Mouse (Mus musculus) ovary, postnatal 36 days (tissue): ENCODE results near the gene Lhfpl2.

ENCODE experiments used
- DNase-seq: peaks from one replicate; pipeline ENCODE4 v3.0.0; 2022; ENCODE audit warnings: low spot score, mixed read lengths

Gene Lhfpl2

GRCm38 (mm10) chr13:94066626-94067275, 9.2 kb downstream of the Lhfpl2 start:
- no peak for DNase-seq

DNA sequence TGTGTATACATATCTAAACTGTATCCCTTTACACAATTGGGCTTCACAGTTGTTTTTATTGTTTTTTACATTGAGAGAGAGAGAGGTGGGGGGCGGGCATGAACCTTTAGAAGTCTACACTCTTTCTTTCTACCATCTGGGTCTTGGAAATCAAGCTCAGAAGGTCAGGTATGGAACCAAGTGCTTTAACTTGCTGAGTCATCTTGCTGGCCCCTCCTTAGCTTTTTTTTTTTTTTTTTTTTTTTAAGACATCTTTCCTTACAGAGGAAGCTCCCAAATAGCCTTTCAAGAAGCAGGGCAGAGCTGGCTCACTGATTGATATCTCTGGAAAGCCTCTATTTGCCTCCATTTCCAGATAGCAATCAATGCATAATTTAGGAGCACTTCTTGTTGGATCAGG, 10.7 kb downstream of the Lhfpl2 start:
- no peak for DNase-seq

- DNase-seq = no peak
These were observed 12.1 kb downstream of the Lhfpl2 start for GRCm38 (mm10) chr13:94069421-94070307.

- DNase-seq = no peak
These were observed 12.7 kb downstream of the Lhfpl2 start for GRCm38 (mm10) chr13:94070308-94070619.

DNA sequence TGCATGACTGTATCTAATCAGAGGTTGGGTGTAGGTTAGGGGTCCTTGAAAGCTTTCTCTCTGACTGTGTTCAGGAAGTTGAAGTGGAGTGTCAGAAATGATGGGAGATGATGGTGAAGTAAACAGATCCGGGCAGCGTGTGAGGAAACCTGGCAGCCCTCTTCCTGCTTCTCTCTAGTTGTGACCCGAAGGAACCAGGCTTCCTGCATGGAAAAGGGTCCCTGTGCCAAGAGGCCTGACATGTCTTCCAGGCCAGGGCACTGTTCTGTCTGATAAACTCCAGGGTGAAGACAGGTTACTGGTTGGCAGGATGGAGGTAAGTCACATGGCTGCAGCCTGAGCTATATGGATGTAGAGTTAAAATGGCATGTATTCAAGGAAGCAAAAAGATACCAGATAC, 13.3 kb downstream of the Lhfpl2 start:
- no peak for DNase-seq

GRCm38 (mm10) chr13:94073046-94073715, 15.6 kb downstream of the Lhfpl2 start:
- no peak for DNase-seq

- no peak for DNase-seq
These were observed 16.1 kb downstream of the Lhfpl2 start for GRCm38 (mm10) chr13:94073716-94074115.

GRCm38 (mm10) chr13:94075181-94075580, 17.6 kb downstream of the Lhfpl2 start:
- no peak for DNase-seq

- no peak for DNase-seq
These were observed 19.8 kb downstream of the Lhfpl2 start for GRCm38 (mm10) chr13:94077136-94078018.

- no peak for DNase-seq
These were observed 25.6 kb downstream of the Lhfpl2 start for GRCm38 (mm10) chr13:94083196-94083595.

- no peak for DNase-seq
These were observed 26.9 kb downstream of the Lhfpl2 start for GRCm38 (mm10) chr13:94084220-94085126.

GRCm38 (mm10) chr13:94086090-94086808, 28.7 kb downstream of the Lhfpl2 start:
- DNase-seq = no peak

DNA sequence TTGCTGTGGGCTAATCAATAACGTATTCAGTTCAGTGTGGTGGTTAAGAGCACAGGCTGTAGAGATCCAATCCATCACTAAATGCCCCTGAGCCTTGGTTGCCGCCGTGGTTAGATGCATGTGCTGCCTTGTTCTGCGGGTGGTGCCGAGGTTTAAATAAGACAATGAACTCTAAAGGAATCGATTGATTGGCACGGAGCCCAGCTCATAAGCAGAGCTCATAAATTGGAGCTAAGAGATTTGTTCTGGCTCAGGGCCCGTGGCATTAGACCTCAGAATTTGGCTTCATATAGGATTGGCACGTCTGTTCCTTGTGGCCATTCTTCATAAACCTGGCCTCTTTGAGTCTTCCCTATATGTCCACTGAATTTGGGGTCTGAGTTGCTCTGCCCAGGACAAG, 29.5 kb downstream of the Lhfpl2 start:
- no peak for DNase-seq

DNA sequence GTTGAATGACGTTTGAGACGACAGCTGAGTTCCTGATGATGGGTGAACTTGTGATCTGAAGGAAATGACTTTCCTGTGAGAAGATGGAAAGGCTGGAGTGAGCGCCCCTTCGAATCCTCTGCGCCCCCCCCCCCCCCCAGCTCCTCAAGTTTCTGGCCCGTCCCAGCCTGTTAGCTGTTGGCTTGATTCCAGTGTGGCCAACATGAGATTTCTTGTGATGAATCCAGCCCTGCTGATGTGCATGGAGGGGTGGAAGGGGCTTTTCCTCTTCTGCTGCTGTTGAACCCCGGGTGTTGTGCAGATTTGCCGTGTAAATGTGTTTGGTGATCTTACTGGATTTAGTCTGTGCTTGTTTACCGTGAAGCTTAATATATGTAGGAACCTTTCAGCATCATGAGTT, 31.2 kb downstream of the Lhfpl2 start:
- DNase-seq = no peak

- no peak for DNase-seq
These were observed 31.7 kb downstream of the Lhfpl2 start for GRCm38 (mm10) chr13:94089286-94089685.

DNA sequence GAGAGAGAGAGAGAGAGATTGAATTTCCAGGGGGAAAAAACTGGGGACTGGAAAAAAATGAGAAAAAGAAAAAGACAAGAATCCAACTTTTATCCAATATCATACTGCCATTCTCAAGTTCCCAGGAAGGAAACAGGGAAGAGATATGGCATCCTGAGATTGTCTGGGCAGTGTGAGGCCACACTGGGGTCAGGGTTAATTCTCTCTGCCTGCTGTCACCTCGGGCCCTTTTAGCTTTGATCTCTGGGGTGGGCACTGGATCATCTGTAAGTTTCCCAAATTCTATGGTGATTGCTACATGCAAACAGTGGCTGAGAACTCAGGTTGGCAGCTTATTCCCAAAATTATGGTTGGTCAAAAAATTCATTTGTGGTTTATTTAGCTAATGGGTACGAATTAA, 33.8 kb downstream of the Lhfpl2 start:
- no peak for DNase-seq

GRCm38 (mm10) chr13:94094176-94094575, 36.6 kb downstream of the Lhfpl2 start:
- no peak for DNase-seq

GRCm38 (mm10) chr13:94094625-94095024, 37.0 kb downstream of the Lhfpl2 start:
- DNase-seq = no peak

DNA sequence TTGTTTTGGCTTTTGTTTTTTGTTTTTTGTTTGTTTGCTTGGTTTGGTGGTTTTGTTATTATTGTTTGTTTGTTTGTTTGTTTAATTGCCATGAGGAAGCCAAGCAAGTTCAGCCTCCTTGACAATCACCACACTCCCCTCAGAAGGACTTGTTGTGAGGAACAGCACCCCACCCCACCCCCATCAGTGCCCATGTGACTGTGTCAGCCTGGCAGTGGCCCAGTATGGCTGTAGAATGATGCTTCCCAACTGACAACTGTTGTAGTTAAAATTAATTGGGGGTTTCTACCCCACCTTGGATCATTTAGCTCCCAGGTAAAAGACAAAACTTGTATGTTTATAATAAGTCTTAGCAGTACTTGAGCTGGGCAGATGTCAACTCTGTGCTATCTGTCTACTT, 37.6 kb downstream of the Lhfpl2 start:
- no peak for DNase-seq

GRCm38 (mm10) chr13:94097667-94098066, 40.1 kb downstream of the Lhfpl2 start:
- DNase-seq = no peak
